Mouse (Mus musculus) forebrain, embryonic 11.5 days (tissue): Measurements from ENCODE around the gene Fam57a. TPM values are rescaled to one million over a fixed set of nuclear protein-coding genes. Genes with fewer than 3 reads are reported as not detected.

Experiments
- ATAC-seq: fragments of 200-750 bp; cut with Nextera tagmentation; replicated peaks from 2 replicates; pipeline ENCODE4 v1.8.0; 2017; ENCODE audit warnings: moderate TSS enrichment; ENCODE audit not compliant: low FRiP score
- DNase-seq: peaks from one replicate; pipeline ENCODE4 v3.0.0-alpha.2; 2017; ENCODE audit warnings: low spot score
- H3K27ac ChIP-seq: fragments of 300-500 bp; sonication (generic); 2 replicates; pipeline ENCODE4 v1.5.1; 2014; ENCODE audit warnings: low read depth, low read length
- H3K27me3 ChIP-seq: fragments of 300-500 bp; sonication (generic); 2 replicates; pipeline ENCODE4 v1.6.1; 2014; ENCODE audit warnings: mild to moderate bottlenecking, low read length, mixed read lengths; ENCODE audit not compliant: control insufficient read depth, insufficient read depth
- H3K36me3 ChIP-seq: fragments of 300-500 bp; sonication (generic); 2 replicates; pipeline ENCODE4 v1.6.1; 2014; ENCODE audit warnings: mild to moderate bottlenecking, low read length, moderate library complexity, mixed read lengths; ENCODE audit not compliant: control insufficient read depth, insufficient read depth
- H3K4me1 ChIP-seq: fragments of 300-500 bp; sonication (generic); replicated peaks from 2 replicates; pipeline ENCODE4 v1.6.1; 2014; ENCODE audit warnings: low read length, mixed read lengths; ENCODE audit not compliant: control insufficient read depth, insufficient read depth
- H3K4me2 ChIP-seq: fragments of 300-500 bp; sonication (generic); 2 replicates; pipeline ENCODE4 v1.6.1; 2014; ENCODE audit warnings: low read depth, mild to moderate bottlenecking, low read length, moderate library complexity, mixed read lengths; ENCODE audit not compliant: severe bottlenecking
- H3K4me3 ChIP-seq: fragments of 300-500 bp; sonication (generic); 2 replicates; pipeline ENCODE4 v1.5.1; 2014; ENCODE audit warnings: low read depth, low read length
- H3K9ac ChIP-seq: fragments of 300-500 bp; sonication (generic); 2 replicates; pipeline ENCODE4 v1.6.1; 2014; ENCODE audit warnings: low read length
- H3K9me3 ChIP-seq: fragments of 300-500 bp; sonication (generic); 2 replicates; pipeline ENCODE4 v1.6.1; 2016; ENCODE audit warnings: low read length, mixed read lengths; ENCODE audit not compliant: control insufficient read depth
- WGBS: fragments of 180-500 bp; shearing (Covaris S2); extraction: QIAGEN DNeasy Blood & Tissue Kit; methylation state at CpG from one replicate; pipeline ENCODE4 v1.1.7; 2014; 5-methylcytosine and 5-hydroxymethylcytosine counted together
- polyA plus RNA-seq: library from polyadenylated mRNA; unstranded; fragments of >200 nt; fragmentation: Nextera tagmentation; extraction: Ambion mirVana; gene quantifications from 2 replicates; pipeline ENCODE4 v1.2.1, GENCODE M21; 2014

Fam57a gene
- polyA plus RNA-seq, 1 experiment from 2014 or later, result 34.6 TPM

DNA sequence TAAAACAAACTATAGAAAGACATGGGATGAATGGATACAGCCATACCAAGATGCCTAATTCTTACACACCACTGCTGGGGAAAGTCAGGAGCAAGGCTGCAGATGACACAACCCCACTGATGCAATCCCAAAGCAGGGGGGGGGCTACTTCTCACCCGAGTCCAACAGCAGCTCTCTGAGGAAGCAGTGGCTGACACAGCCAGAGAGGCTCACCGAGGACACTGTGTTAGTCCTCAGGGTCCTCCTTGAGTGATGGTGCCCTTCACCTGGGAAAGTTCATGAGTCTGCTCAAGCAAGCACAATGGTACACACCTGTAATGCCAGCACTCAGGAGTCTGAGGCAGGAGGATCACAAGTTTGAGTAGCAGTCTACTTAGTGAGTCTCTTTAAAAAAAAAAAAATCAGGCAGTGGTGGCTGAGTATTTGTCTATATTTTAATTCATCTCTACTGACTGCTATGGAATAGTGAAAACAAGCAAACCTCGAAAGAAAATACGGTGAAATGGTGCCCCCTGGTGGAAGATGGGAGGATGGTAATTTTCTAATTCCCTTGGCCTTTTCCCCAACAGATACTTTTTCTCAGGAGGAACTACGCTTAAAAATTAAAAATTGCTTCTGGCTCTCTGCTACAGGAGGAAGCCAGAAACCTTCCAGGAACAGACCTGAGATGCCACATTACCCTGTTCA lies 12.2 kb upstream of the Fam57a start:
- H3K9ac ChIP-seq, result no peak overlapping the region
- no peaks in the 10 kb centered on the region for H3K9me3 ChIP-seq
- no peak overlapping the region for H3K27ac ChIP-seq
- 36% methylated on average over 5 of the region's 5 CpGs for WGBS
- no peak overlapping the region for H3K4me2 ChIP-seq
- H3K4me1 ChIP-seq, result no peaks in the 10 kb centered on the region
- no peak for ATAC-seq
- no peaks in the 10 kb centered on the region for H3K27me3 ChIP-seq
- no peaks in the 10 kb centered on the region for H3K36me3 ChIP-seq
- peak; percentile 79 for DNase-seq
- H3K4me3 ChIP-seq, result no peak overlapping the region

- DNase-seq, result no peak
- no peak overlapping the region for H3K4me2 ChIP-seq
- H3K36me3 ChIP-seq, result no peaks in the 10 kb centered on the region
- H3K9ac ChIP-seq, result no peak overlapping the region
- WGBS, result 93% methylated on average over 3 of the region's 3 CpGs
- H3K27me3 ChIP-seq, result no peaks in the 10 kb centered on the region
- H3K27ac ChIP-seq, result no peak overlapping the region
- H3K4me3 ChIP-seq, result no peak overlapping the region
- H3K4me1 ChIP-seq, result no peaks in the 10 kb centered on the region
- no peak for ATAC-seq
- H3K9me3 ChIP-seq, result no peaks in the 10 kb centered on the region
Observed at GRCm38 (mm10) chr11:76168976-76169375, 10.5 kb upstream of the Fam57a start.

DNA sequence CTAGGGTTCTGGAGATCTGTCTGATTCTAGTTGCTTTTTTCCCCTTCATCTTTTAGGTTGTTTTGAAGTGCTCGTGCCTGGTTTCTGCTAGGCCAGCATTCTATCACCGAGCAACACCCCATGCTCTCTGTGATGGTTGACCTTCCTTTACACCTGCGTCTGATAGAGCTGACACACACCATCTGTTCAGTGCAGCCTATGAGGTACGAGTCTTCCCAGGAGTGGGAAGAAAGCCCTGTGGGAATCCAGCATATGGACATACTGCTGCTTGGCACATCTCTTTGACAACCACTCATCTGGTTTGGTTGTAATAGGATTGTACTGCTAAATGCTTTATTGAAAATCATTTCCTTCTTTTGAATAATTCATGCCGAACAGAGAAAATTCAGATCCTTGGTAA lies 9.3 kb upstream of the Fam57a start:
- DNase-seq (no peak), ATAC-seq (no peak)
- no peaks in the 10 kb centered on the region for H3K27me3 ChIP-seq
- H3K9me3 ChIP-seq, result no peaks in the 10 kb centered on the region
- no peak overlapping the region for H3K4me2 ChIP-seq
- no peak overlapping the region for H3K27ac ChIP-seq
- H3K4me1 ChIP-seq, result no peaks in the 10 kb centered on the region
- H3K9ac ChIP-seq, result no peak overlapping the region
- WGBS, result 81% methylated on average over 5 of the region's 5 CpGs
- H3K36me3 ChIP-seq, result no peaks in the 10 kb centered on the region
- H3K4me3 ChIP-seq, result no peak overlapping the region

- 3% methylated on average over 28 of the region's 28 CpGs for WGBS
- DNase-seq (peak; percentile 55), ATAC-seq (peak; percentile 55)
- H3K36me3 ChIP-seq, result no peaks in the 10 kb centered on the region; the same call in 1 of the 2 replicates
- peak overlapping the region; percentile 70 for H3K9ac ChIP-seq
- peak overlapping the region; percentile 95 for H3K4me2 ChIP-seq
- H3K9me3 ChIP-seq, result no peaks in the 10 kb centered on the region
- 0 out of 2 replicates have a peak, but pooled peaks cover 2% of the 10 kb centered on the region for H3K4me1 ChIP-seq
- peak overlapping the region; percentile 87 for H3K4me3 ChIP-seq
- H3K27ac ChIP-seq, result peak overlapping the region; percentile 25; the same call in 1 of the 2 replicates
- H3K27me3 ChIP-seq, result no peaks in the 10 kb centered on the region
Observed at GRCm38 (mm10) chr11:76178726-76179494, 561 bp upstream of the Fam57a start.

DNA sequence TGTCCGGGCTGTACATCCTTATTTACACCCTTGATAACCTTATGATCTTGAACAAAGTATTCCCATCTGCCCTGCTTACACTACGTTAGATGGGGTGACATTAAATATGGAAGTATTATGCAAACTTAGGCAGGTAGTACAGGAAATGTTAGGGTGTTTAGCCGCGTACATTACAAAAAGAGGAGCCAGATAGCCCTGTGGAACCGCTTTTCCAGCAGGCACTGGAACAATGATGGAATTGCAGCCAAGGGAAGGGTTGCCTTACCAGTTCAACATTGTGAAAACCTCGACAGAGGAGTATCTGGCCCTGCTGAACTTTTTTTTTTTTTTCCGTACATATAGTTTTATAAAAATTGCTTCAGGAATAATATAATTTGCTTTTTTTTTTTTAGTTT lies 672 bp downstream of the Fam57a start:
- 20% methylated on average over 7 of the region's 7 CpGs for WGBS
- H3K4me2 ChIP-seq, result peak overlapping the region; percentile 95
- no peak for ATAC-seq
- H3K36me3 ChIP-seq, result no peaks in the 10 kb centered on the region; the same call in 1 of the 2 replicates
- 0 out of 2 replicates have a peak, but pooled peaks cover 2% of the 10 kb centered on the region for H3K4me1 ChIP-seq
- no peaks in the 10 kb centered on the region for H3K9me3 ChIP-seq
- H3K9ac ChIP-seq, result peak overlapping the region; percentile 70
- no peak overlapping the region for H3K27ac ChIP-seq
- H3K4me3 ChIP-seq, result peak overlapping the region; percentile 87
- no peaks in the 10 kb centered on the region for H3K27me3 ChIP-seq
- DNase-seq, result no peak

GRCm38 (mm10) chr11:76183745-76184144 lies 4.3 kb downstream of the Fam57a start:
- ATAC-seq, result no peak
- no peak overlapping the region for H3K4me3 ChIP-seq
- no peaks in the 10 kb centered on the region for H3K36me3 ChIP-seq
- no peaks in the 10 kb centered on the region for H3K27me3 ChIP-seq
- H3K4me2 ChIP-seq, result no peak overlapping the region
- WGBS, result 87% methylated on average over 4 of the region's 4 CpGs
- H3K9ac ChIP-seq, result no peak overlapping the region
- no peak overlapping the region for H3K27ac ChIP-seq
- no peaks in the 10 kb centered on the region for H3K4me1 ChIP-seq
- no peaks in the 10 kb centered on the region for H3K9me3 ChIP-seq
- DNase-seq, result no peak

DNA sequence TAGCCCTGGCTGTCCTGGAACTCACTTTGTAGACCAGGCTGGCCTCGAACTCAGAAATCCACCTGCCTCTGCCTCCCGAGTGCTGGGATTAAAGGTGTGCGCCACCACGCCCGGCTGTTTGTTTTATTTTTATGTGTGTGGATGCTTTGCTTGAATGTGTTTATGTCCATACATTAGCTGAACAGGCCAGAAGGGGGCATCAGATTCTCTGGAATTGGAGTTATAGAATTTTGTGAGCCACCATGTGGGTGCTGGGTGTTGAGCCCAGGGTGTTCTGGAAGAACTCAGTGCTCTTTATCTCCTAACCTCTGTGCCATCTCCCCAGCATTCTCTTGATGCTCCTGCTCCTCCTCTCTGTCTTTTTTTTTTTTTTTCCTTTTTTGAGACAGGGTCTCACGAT lies 7.4 kb downstream of the Fam57a start:
- Histone ChIP-seq H3K4me2 (no peak overlapping the region), H3K9ac (no peak overlapping the region), H3K4me3 (no peak overlapping the region), H3K4me1 (no peaks in the 10 kb centered on the region), H3K9me3 (no peaks in the 10 kb centered on the region), H3K27ac (no peak overlapping the region), H3K36me3 (no peaks in the 10 kb centered on the region), H3K27me3 (no peaks in the 10 kb centered on the region)
- WGBS, result 87% methylated on average over 6 of the region's 6 CpGs
- DNase-seq, result no peak
- ATAC-seq, result no peak

DNA sequence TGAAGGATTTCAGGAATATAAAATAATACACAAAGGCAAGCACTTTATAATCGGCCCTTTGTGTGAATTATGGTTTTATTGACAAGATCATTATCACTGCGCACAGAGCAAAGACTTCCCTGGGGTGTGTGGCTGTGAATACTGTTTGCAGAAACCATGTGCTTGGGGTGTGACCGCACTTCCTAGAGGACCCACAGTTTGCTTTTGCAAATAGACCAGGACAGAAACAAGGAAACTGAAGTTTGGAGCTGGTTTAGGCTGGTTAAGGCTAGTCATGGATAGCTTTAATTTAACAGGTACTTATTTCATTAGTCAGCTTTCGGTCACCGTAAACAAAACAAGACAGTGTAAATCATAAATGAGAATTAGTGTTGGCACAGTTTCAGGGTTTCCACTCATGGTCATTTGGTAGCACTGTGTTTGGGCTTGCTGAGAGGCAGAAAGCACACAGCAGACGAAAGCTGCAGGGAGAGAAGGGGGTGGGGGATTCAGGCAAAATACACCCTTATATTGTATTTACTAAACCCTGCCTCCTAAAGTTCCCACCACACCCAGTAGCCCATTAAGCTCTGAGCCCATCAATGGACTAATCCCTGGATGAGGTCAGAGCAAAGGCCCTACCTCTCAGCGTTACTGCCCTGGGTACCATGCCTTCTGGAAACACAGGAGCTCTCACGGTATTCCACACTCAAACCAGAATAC lies 17.0 kb downstream of the Fam57a start:
- WGBS, result 57% methylated on average over 8 of the region's 8 CpGs
- no peak for ATAC-seq
- Histone ChIP-seq H3K4me3 (no peak overlapping the region), H3K36me3 (no peaks in the 10 kb centered on the region), H3K4me1 (no peaks in the 10 kb centered on the region), H3K9me3 (no peaks in the 10 kb centered on the region), H3K27me3 (0 out of 2 replicates have a peak, but pooled peaks cover 2% of the 10 kb centered on the region), H3K4me2 (no peak overlapping the region), H3K27ac (no peak overlapping the region), H3K9ac (no peak overlapping the region)
- DNase-seq, result no peak
